Mouse (Mus musculus) cerebellum, postnatal 25 days (tissue): ENCODE data around the gene Grpr.

Experiments used
- DNase-seq, 2 experiments: peaks; one replicate each; pipeline ENCODE4 v3.0.0; 2021; ENCODE audit warnings: mixed read lengths in 2 of 2

The Grpr gene

GRCm38 (mm10) chrX:163549666-163550065, at the start of gene Grpr:
Gene Grpr, minus strand, starts transcription at chrX:163549677.
- peak; percentile 24 to 55 for DNase-seq

GRCm38 (mm10) chrX:163560521-163560920, 11.0 kb upstream of the Grpr start:
- no peak for DNase-seq

GRCm38 (mm10) chrX:163547042-163547441, 2.4 kb downstream of the Grpr start:
- DNase-seq, result no peak

GRCm38 (mm10) chrX:163532836-163533235, 16.6 kb downstream of the Grpr start:
- DNase-seq, result no peak

GRCm38 (mm10) chrX:163518963-163519541, 30.4 kb downstream of the Grpr start:
- no peak for DNase-seq

GRCm38 (mm10) chrX:163511766-163512165, 37.7 kb downstream of the Grpr start:
- no peak for DNase-seq

GRCm38 (mm10) chrX:163502088-163502487, 47.4 kb downstream of the Grpr start:
- DNase-seq, result no peak
